Mouse (Mus musculus): ENCODE measurements around the gene Cxcl10.
"Not testable (repeated sequence)": the region's sequence is repeated elsewhere in the genome, so short reads cannot be mapped to it uniquely, and the experiment has no call there.

Cxcl10 gene

DNA sequence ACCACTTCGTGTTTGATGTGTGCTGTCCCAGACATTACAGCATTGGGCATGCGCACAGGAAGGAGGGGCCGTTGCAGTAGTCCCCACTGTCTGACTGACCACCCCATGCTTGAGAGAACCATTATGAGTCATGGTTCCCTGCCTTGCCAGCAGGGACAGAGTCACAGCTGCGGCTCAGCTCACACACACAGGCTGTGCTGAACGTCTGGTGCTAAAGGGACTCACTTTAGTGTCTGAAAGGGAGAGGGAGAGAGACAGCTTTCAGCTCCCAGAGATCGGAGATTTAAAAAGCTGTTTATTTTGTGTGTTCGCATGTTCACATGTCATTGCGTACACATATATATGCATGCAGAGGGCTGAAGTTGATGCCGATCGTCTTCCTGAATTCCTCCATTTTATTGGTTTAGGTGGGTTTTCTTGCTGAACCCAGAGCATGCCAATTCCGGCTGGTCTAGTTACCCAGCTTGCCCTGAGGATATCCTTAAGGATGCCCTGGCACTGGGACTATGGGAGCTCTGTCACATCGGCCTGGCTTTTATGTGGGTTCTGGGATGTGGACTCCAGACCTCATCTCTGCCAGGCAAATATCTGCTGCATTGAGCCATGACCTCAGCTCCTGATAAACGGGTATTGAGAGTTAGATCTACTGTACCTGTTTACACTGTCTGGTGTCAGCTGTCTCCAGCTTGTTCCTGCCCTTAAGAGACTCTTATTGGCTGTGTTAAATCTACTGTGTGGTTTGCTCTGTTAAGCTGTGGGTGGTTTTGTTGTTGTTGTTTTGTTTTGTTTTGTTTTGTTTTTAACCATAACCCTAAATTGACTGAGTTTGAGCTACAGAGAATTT lies 20.7 kb upstream of the Cxcl10 start:
- DNase-seq (ENCODE audit: extremely low spot score, low spot score), result no peak

GRCm38 (mm10) chr5:92368392-92368791 lies 19.7 kb upstream of the Cxcl10 start:
- DNase-seq (ENCODE audit: extremely low spot score, low spot score), result no peak

DNA sequence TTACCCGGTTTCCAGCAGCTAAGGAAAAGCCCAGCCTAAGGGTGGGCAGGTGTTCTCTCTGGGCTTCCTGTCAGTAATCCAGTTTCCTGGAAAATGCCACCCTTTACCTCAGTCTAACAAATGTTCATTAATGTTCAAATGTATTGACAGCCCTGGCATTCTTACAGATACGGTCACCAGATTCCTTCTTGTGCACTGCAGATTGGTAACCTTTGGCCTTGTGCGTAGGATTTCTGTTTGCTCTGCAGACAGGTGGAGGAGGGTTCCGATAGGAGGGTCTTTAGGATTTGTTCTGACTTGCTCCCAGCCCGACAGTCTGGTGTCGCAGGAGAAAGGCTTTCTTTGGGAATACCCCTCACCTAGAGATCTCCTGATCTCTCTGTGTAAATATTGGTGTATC lies 17.9 kb upstream of the Cxcl10 start:
- DNase-seq (ENCODE audit: extremely low spot score, low spot score), result no peak

- no peak for DNase-seq (ENCODE audit: extremely low spot score, low spot score)
These were observed 16.5 kb upstream of the Cxcl10 start for GRCm38 (mm10) chr5:92365146-92365705.

GRCm38 (mm10) chr5:92364011-92364410 lies 15.3 kb upstream of the Cxcl10 start:
- no peak for DNase-seq (ENCODE audit: extremely low spot score, low spot score)

DNA sequence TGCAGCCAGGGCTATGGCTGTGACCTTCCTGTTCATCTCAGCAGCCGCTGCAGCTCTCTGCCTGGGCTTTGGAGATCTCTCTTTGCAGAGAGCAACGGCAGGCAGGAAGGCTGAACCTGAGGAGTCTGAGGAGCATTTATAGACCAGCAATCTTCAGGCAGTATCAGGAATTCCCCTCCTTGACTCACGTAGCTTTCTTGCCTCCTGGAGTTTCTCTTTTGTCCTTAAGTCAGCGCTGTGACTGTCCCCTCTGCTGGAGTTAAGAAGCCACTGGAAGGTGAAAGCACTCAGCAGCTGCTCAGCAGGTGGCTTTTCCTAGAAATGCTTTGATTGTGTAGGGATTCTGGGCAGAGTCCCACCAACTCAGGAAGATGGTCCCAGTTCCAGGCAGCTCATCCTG lies 14.5 kb upstream of the Cxcl10 start:
- no peak for DNase-seq (ENCODE audit: extremely low spot score, low spot score)

DNA sequence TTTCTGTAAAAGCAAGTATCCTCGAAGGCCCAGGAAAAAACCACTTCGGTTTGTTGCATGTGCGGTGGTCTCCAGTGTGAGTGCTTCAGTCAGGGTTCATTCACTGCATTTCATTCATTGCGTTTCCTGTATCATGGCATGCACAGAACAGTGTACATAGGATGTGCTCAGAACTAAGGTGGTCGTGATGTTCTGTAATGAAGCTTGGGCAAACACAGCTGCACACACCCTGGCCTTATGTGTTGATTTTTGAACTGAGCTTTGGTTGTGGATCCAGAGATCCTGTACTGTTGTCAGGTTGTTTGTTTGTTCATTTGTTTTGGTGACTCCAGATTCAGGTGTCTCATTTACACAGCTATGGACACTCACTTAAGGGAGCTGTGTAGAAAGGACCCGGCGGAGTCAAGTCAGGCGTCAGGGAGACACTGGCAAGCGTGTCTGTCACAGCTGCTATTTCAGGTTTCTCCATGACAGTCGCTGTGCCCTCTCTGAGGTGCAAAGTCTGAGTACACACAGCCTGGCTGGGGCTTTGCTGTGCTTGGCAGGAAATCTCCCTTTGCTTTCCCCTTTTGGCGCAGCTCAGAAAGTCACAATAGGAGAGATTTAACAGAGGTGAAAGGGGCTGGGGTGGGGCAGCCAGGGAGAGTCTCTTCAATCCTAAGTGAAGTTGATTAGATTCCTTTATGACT lies 10.2 kb upstream of the Cxcl10 start:
- no peak for DNase-seq (ENCODE audit: extremely low spot score, low spot score)

GRCm38 (mm10) chr5:92358033-92358432 lies 9.3 kb upstream of the Cxcl10 start:
- DNase-seq (ENCODE audit: extremely low spot score, low spot score), result no peak

DNA sequence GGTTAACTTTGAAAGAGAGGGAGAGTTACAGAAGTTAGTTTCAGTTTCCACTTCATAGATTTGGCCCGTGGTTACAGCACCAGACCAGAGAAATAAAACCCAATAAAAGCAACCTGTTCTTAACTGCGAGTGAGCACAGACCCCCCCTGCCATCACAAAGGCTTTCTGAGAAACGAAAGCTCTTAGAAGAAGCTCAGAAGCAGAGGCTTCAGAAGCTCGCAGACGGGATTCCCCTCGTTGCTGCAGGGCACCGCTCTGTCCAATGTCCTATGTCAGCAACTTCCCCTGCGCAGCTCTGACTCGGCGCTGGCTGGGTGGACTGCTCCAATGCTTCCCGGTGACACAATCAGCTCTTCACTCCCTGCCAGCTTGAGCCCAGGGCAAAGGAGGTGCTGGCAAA lies 4.8 kb upstream of the Cxcl10 start:
- DNase-seq (ENCODE audit: extremely low spot score, low spot score), result no peak

DNA sequence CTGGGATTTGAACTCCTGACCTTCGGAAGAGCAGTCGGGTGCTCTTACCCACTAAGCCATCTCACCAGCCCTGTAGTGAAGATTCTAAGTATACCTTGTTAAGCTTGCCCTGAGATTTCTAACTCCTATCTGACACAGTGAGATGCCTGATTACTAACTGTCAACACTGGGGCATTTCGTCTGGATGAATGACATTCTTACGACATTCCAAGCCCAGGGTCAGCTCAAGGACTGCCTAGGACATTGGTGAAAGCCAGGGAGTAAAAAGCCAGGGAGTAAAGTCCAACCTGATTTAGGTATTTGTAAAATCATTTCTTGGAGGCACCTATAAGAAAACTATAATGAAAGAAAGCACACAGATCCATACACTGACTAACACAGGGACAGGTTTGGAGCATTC lies 4.0 kb upstream of the Cxcl10 start:
- not testable (repeated sequence) for DNase-seq (ENCODE audit: extremely low spot score, low spot score)

GRCm38 (mm10) chr5:92349731-92350130 lies 1.0 kb upstream of the Cxcl10 start:
- DNase-seq (ENCODE audit: extremely low spot score, low spot score), result no peak

GRCm38 (mm10) chr5:92345006-92345405 lies 3.7 kb downstream of the Cxcl10 start:
- DNase-seq (ENCODE audit: extremely low spot score, low spot score), result no peak

DNA sequence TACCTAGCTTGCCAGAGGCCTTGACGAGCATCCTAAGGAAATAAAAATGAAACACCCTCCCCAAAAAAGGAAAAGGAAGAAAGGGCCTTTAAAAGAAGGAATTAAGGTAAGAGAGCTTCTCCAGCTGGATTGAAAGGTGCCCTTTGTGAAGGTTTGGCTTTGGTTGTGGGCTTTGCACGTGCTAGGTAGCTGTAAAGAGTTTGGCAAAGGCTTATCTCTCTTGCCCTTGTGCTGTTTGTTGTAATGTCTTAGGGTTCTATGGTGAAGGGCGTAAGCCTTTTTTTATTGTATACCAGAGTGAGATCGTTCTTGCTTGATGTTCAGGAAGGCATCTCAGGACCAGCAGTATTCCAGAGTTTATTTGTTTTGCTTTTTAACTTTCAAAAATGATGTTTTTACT lies 8.1 kb downstream of the Cxcl10 start:
- DNase-seq (ENCODE audit: extremely low spot score, low spot score), result no peak

- no peak for DNase-seq (ENCODE audit: extremely low spot score, low spot score)
These were observed 11.9 kb downstream of the Cxcl10 start for GRCm38 (mm10) chr5:92336743-92337142.

- no peak for DNase-seq (ENCODE audit: extremely low spot score, low spot score)
These were observed 16.3 kb downstream of the Cxcl10 start for GRCm38 (mm10) chr5:92332359-92332840.

DNA sequence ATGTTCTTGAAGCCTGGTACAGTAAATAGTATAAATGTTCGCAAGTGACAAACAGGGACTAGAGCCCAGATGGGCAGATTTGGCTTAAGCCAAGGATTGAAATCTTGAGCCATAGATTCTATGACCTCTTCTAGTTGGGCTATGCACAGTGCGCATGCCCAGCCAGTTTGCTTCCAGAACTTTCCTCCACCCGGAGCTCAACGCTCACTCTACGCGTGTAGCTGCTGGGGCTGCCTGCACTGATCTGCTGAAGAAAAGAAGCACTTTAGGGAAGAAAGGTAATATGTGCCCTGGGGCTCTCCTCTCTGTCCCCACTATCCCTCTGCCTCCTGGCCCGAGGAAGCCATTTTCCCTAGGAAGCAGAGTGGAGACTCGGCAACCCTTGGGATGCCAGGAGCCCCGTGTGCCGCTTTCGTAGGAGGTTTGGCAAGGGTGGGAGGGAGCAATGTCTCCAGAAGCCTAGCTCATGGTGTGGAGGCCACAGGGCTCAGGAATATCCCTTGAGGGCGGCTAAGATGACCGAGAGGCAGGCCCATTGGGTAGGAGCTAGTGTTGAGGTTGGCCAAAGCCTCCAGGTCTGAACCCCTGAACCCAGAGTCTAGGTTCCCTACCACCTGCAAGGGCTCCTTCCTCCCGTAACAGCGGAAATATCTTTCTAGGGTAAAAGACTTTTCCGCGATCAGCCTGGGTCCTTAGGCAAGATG lies 16.9 kb downstream of the Cxcl10 start, which contains the start of gene Art3:
Art3 (plus strand) TSS at position 193 of the 704 bp plus-strand sequence.
- no peak for DNase-seq (ENCODE audit: extremely low spot score, low spot score)

- DNase-seq (ENCODE audit: extremely low spot score, low spot score), result no peak
These were observed 17.6 kb downstream of the Cxcl10 start for GRCm38 (mm10) chr5:92331122-92331521.

DNA sequence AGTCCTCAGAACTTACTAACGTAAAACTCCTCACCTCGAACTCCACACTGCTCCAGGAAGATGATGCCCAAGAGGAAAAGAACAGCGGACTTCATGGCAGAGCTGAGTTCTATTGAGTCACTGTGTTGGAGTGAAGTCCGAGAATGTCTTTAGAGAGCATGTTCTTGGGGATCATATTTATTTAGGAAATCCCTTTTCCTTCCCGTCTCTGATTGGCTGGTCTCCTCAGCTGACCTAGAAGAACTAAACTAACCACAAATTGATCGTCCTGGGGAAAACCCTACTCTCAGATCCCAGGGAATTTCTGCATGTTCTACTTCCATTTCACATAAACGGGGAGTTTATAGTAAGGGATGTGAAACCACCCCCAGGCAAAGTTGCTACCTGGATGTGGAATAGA lies 20.8 kb downstream of the Cxcl10 start, which contains the start of gene Cxcl9:
Cxcl9 (minus strand) TSS at position 151 of the 400 bp plus-strand sequence.
- no peak for DNase-seq (ENCODE audit: extremely low spot score, low spot score)

DNA sequence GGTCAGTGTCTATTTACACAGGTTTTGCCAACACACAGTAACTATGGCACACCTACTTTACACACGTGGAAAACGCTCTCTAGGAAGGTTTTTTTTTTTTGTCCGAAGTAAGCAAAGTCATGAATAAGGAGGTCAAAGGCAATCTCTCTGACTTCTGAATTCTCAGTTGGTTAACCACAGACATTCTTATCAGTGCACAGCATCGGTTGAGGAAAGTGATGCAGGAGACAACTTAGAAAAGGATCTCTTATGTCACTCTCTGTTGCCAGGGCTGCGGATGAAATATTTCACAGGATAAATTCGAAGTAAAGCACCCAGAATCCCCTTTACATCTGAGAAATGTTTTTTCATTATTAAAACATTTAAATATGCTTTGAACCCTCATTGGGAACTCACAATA lies 21.3 kb downstream of the Cxcl10 start:
- no peak for DNase-seq (ENCODE audit: extremely low spot score, low spot score)

GRCm38 (mm10) chr5:92323264-92323663 lies 25.4 kb downstream of the Cxcl10 start:
- DNase-seq (ENCODE audit: extremely low spot score, low spot score), result no peak

GRCm38 (mm10) chr5:92322612-92323011 lies 26.1 kb downstream of the Cxcl10 start:
- no peak for DNase-seq (ENCODE audit: extremely low spot score, low spot score)

Data from neural tube, embryonic 10.5 days (tissue).